Mouse (Mus musculus) retina, embryonic 14.5 days (tissue): ENCODE data around the gene Dop1b.
"Not testable (repeated sequence)": the region's sequence is repeated elsewhere in the genome, so short reads cannot be mapped to it uniquely, and the experiment has no call there.

Experiments used
- DNase-seq: peaks from one replicate; pipeline ENCODE4 v3.0.0-alpha.2; 2015; ENCODE audit warnings: low spot score

Gene Dop1b

DNA sequence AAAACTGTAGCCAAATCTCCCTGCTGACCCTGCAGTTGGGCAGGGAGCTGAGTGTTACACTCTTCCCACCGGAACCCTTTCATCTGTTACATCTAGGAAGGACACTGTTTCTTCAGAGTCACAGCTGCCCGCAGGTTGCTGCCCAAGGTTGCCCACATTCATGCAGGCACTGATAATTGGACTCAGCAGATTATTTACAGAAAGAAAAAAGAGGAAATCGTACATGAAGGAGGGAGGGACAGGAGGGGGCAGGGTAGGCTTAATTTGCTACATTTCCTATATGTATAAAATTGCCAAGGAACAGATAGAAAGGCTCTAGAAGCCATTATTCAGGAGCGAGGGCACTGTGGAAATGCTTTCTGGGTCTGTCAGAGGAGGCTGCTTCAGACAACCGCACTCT, 44.9 kb downstream of the Dop1b start:
- DNase-seq = no peak

DNA sequence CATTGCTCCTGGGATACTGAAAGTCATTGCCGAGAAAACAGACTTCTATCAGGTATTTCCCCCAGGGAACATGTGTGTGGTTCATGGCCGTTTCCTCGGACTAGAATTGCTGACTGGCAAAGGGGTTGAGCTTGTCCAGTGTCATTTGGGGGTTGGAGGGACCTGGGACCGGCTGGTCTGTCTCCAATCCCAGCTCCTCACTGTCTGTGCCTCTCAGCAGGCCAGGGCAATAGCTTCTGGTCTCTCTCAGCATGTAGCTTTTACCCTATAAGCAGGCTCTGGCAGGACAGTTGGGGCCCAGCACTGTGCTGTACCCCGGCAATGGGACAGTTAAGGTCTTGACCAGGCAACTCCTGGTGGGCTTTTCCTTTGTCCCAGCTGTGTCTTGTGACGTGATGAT, 51.7 kb downstream of the Dop1b start:
- DNase-seq = no peak

DNA sequence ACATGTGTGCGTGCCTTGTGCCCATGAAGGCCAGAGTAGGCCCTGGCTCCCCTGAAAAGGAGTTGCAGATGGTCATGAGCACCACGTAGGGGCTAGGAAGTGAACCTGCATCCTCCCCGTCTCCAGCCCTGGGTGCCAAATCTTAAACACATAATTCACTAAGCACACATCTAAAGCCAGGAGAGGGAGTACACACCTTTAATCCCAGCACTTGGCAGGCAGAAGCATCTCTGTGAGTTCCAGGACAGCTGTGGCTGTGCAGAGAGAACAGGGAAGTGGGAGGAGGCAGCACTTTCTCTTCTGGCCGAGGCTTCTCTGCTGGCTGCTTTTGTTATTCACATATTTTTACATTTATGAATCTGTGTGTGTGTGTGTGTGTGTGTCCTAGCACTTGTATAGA, 52.9 kb downstream of the Dop1b start:
- DNase-seq = no peak

DNA sequence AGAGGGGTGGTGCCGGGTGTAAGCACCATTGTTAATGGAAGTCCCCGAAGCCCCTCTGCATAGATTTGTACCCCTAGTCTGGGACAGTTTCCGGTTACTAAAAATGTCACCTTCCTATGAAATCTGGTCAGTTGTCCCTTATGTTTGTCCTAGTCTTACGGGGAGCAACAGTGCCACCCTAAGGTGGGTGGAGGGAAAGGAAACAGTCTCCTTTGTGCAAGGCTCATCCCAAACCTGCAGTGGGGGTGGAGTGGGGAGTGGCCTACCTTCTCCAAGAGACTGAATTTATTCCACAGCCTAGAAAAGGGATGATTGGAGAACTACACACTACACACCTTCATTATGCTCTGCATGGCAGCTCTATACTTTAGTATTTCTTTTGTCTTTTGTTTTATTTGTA, 55.3 kb downstream of the Dop1b start:
- peak; percentile 65 for DNase-seq

DNA sequence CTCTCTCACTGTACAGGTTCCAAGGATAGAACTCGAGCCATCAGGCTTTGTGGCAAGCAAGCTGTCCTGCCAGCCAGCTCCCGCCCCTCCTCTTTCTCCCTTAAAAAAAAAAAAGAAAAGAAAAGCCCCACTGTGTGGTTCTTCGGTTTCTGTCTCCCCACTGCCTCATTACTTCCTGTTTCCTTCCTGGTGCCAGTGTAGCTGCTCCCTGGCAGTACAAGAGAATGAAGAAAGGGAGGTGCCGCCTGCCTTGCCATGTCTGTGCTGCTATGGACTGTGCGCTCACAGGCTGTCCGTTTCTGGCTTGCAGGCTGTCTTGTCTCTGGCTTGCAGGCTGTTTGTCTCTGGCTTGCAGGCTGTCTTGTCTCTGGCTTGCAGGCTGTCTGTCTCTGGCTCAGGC, 55.8 kb downstream of the Dop1b start:
- no peak for DNase-seq

DNA sequence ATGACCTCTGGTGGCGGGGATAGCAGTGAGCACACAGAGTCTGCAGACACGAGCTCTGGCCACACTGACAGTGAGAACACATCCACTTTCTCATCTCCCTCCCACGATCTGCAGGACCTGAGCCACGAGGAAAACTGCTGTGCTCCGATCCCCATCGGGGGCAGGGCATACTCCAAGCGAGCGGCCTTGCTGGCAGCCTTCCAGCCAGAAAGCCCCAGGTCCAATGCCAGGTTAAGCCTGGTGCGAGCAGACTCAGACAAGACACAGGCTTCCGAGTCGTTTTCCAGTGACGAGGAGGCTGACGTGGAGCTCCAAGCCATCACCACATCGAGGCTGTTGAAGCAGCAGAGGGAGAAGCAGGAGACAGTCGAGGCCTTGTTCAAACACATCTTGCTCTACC, 57.9 kb downstream of the Dop1b start:
- DNase-seq = no peak

DNA sequence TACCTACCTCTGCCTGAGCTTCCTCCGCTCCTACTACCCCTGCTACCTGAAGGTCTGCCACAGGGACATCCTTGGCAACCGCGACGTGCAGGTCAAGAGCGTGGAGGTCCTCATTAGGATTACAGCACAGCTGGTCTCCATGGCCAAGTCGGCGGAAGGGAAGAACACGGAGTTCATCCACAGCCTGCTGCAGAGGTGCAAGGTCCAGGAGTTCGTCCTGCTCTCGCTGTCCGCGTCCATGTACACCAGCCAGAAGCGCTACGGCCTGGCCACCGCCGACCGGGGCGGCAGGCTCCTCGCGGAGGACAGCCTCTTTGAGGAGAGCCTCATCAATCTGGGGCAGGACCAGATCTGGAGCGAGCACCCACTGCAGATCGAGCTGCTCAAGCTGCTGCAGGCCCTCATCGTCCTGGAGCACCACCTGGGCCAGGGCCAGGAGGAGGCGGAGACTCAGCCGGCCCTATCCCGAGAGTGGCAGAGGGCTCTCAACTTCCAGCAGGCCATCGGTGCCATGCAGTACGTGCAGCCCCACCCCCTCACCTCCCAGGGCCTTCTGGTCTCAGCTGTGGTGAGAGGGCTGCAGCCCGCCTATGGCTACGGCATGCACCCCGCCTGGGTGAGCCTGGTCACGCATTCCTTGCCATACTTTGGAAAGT, 58.7 kb downstream of the Dop1b start:
- DNase-seq = no peak

DNA sequence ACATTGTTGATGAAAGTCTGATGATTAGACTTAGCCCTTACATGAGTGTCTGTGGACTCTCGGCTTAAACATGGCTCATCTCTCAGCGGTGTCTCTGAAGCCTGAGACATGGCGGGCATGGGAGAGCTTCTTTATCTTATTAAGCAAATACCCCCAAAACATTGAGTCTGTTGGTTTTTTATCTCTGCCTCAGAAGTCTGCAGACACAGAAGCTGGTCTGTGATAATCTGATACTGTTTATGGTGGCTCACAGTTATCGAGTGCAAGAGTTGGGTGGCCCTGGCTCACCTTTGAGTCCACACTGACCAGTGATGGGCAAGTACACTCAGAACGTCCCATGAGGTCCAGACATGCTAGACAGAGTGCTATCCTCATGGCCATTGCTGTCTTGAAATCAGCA, 63.0 kb downstream of the Dop1b start:
- no peak for DNase-seq

DNA sequence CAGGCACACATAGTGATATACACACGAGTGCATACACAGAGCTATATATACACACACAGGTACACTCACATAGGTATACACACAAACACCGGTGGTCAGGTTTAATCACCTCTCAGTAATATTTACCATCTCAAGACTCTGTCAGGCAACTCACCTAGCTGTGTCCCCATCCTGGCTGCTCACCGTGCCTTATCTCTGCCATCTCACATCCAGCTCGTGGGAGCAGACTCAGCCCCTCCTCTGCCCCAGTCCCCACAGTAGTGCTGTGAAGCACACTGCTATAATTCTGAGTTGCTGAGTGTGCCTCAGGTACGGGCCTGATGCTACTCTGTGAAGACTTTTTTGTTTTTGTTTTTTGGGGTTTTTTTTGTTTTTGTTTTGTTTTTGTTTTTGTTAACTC, 64.8 kb downstream of the Dop1b start:
- no peak for DNase-seq

DNA sequence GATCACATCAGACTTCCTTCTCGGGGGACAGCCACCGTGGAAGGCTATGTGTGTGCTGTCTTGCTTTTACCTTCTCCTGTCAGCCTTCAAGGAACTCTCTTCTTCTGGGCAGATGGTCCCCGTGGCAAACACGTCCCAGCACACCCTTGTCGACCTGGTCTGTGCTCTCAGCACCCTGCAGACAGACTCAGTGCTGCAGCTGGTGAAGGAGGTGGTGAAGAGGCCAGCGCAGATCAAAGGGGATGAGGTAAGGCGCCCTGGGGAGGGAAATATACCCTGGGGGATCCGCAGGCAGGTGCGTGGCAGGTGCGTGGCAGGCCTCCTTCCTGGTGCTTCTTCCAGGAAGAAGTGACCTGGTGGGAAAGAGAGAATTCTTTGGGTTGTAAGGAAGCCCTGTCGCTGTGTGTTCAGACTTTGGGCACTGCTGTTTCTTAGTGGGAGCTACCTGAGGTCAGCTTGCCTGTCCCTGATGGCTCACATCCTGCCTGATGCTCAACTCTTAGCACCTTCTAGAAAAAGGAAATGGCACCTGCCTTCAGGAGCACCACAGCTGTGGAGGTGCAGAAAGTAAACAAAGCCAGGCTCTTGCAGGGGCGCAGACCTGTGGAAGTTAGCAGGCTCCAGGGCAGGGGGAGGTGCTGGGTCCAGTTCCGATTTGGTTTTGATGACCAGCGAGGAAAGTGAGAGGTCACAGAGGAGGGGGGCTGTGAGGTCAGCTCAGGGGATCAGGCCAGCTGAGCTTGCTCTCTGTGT, 65.7 kb downstream of the Dop1b start:
- no peak for DNase-seq

DNA sequence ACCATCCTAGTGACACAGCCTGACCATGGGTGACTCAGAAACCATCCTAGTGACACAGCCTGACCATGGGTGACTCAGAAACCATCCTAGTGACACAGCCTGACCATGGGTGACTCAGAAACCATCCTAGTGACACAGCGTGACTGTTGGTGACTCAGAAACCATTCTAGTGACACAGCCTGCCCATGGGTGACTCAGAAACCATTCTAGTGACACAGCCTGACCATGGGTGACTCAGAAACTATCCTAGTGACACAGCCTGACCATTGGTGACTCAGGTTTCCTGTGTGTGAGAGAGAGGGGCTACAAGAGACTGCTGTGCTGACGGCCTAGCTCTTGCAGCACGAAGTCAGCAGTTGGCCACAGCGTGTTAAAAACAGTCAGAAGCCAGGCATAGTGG, 66.7 kb downstream of the Dop1b start:
- DNase-seq = not testable (repeated sequence)

DNA sequence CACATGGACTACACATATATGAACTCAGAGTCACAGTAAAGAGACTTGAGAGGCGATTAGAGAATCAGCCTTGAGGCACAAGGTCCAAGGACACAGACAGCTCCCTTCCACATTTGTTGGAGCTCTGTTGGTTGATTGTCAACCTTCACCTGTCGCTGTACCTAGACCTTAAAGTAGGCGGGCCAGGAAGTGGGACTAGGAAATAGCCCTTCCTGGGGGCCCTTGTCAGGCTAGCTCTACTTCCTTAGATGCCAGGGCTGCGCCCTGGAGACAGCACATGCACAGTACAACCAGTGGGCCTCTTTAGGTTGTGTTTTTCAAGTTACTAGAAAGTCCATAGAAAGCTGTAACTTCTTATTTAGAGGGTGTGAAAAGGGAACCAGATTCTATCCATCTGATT, 67.8 kb downstream of the Dop1b start:
- no peak for DNase-seq

DNA sequence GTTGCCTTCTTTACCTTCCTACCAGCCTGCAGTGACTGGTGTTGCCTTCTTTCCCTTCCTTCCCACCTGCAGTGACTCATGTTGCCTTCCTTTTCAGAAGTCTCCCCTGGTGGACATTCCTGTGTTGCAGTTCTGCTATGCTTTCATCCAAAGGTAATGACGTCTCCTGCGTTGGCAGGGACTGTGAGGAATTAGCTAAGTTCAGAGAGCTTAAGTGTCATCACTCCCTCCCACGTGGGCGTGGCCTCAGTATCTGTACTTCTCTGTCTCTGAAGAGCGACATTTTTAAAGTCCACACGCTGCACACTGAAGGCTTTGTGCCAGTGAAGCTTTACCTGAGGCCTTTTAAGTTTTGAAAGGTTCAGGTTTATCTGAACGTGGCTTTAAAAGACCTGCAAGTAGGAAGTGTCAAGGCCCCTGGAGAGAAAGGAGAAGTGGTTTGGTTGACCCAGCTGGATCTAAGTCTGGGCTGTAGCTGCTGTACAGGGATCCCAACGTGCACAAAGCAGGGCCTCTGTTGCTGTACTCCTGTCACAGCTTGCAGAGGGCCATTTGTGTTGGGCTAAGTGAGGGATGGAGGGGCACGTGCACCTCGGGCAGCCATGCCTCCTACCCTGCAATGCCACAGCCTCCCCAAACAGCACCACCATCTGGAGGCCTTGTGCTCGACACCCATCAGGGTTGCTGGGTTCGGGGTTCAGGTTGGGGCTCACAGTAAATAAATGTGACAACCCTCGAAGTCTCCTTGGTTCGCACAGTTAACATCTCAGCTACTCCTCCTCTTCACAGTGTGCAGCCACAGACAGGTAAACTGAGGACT, 69.2 kb downstream of the Dop1b start:
- DNase-seq = no peak

DNA sequence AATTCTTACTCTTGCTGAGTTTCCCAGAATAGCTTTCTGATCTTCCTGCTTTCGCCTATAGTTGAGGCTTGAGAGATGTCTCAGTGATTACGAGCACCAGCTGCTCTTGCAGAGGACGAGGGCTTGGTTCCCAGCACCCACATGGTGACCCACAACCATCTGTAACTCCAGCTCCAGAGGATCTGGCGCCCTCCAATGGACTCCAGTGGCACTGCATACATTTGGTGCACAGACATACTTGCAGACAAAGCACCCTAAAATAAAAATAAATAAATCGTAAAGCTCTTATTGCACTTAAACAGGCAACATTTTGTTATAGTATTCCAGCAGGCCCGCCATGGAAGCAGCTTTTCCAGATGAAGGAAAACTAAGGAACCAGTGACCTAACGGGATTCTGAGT, 72.5 kb downstream of the Dop1b start:
- DNase-seq = no peak

DNA sequence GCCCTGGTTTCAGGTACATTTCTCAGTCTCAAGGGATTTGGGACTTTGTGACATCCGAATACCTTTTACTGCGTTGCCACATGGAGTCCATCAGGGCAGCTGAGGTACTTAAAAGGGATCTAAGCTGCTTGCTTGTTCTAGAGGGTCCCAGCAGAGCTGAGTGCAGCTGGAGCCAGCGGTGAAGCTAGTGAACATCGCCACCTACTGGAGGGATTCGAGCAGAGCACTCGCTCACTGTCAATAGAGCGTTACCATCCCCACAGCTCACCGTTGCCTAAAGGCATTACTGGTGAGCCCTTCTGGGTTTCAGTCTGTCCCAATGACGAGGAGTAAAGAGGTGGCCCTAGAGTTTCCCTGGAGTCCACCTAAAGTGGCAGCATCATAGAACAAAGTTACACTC, 74.1 kb downstream of the Dop1b start:
- DNase-seq = peak; percentile 94

DNA sequence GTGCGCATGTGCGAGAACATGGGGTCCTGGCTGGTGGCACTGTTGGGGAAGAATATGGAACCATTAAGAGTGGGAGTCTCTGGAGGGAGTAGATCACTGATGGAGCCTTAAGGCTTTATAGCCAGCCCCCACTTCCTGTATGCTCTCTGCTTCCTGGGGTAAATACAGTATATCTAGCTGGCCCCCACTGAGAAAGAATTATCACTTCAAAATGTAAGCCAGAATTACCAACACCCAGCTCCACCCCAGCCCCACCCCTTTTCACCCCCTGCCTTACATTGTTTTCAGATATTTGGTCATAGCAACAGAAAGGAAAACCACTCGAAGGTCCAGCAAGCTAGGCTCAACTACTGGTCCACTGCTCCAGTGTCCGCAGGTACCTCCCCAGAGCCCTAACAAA, 76.7 kb downstream of the Dop1b start:
- DNase-seq = no peak

DNA sequence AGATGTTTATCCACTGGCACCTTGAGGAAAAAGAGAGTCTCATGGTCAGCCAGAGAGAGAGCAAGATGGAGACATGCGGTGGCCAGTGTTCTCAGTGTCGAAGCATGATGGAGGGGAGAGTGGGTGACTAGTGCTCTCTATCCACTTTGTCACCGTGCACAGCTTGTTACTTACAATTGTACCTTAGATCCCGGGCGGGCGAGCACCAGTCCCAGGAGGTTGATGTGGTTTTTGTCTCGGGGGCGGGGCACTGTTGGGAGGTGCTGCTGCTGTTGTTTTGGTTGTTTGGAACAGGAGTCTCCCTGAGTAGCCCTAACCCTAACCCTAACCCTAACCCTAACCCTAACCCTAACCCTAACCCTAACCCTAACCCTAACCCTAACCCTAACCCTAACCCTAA, 77.2 kb downstream of the Dop1b start:
- no peak for DNase-seq

DNA sequence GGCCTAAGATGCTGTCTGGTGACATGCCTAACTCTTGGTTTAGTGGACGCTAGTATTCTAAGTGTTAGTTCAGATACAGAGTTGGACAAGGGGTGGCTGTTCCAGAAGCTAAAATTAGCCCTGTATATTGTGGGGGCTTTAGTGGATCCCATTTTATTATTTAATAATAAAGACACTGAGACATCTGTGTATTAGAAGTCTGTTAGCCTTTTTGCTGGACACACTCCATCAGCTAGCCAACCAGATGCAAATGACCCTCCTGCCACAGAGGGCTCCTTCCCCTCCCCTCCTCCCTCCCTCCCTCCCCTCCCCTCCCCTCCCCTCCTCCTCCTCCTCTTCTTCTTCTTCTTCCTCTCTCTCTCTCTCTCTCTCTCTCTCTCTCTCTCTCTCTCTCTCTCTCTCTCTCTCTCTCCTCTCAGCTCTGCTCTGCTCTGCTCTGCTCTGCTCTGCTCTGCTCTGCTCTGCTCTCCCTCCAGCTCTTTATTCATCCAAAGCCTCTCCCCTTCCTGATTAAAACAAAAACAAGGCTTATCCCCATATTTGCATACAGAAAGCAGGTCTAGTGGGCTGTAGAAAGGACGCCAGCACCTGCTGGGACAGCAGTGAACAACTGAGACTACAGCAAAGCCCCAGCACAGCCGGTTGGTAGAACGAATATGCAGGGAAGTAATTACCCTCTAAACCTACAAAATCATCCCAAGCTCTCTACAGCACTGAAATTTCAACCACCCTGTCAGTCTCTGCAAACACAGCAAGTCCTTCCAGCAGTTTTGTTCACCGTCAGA, 78.5 kb downstream of the Dop1b start:
- DNase-seq = no peak

DNA sequence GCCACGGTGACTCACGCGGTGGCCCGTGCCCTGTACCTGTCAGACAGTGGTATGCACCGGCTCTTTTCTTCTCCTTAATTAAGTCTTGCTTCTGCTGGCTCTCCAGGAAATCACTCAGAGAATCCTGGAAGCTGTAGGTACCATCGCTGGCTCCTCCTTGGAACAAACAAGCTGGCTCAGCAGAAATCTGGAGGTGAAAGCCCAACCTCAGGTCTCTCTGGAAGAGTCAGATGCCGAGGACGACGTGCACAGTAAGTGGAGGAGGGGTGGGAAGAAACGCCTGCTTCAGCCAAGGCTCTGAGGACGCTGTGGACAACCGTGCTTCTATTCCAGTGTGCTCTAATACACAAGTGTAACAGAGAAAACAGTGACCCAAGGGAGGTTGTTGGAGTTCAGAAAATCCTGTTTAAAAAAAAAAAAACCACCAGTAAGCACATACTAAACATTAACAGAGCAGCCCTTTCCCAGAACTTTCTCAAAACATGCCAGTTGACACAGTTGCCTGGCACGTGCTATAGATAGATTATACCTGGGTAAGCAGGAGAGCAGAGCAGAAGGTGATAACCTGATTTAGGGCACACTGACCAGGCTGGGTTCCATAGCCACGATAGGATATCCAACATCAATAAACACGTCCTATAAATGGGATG, 81.4 kb downstream of the Dop1b start:
- no peak for DNase-seq

DNA sequence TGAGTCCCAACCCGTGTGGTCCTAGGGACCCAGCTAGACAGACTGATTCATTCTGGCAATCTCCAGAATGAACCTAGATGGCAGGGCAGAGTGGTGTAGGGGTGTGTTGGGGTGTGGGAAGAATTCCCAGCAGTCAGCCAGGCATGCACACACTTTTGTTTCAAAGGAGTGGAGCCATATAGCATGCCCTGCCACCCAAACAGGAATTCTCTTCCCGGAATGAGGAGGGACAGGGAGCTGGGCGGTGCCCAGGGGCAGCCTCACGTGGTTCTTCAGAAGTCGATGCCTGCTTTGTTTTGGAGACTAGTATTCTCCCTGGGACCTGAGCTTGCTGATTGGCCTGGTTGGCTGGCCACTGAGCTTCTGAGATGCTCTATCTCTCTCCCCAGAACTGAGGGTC, 83.1 kb downstream of the Dop1b start:
- DNase-seq = no peak

DNA sequence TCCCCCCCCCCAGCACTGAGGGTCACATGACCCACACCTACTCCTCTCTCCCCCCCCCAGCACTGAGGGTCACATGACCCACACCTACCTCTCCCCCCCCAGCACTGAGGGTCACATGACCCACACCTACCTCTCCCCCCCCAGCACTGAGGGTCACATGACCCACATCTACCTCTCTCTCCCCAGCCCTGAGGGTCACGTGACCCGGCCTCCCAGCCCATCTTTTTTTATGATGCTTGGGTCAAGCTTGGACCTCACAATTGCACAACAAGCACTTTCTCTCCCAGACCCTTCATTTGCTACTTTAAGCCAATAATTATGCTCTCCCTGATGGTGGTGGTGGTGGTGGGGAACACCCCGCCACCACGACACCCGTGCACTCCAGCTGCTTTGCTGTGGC, 83.7 kb downstream of the Dop1b start:
- no peak for DNase-seq
